Mouse (Mus musculus) ES-Bruce4 (cell line): ENCODE data around the gene Fam81a. TPM values are rescaled to one million over a fixed set of nuclear protein-coding genes. Genes with fewer than 3 reads are reported as not detected.

Source experiments
- H3K27ac ChIP-seq: 2 replicates; pipeline ENCODE4 v1.5.1; 2012; ENCODE audit warnings: low read length, inconsistent platforms; ENCODE audit not compliant: insufficient read depth
- H3K27me3 ChIP-seq: 2 replicates; pipeline ENCODE4 v1.6.1; 2012; ENCODE audit warnings: mild to moderate bottlenecking, low read length, inconsistent platforms; ENCODE audit not compliant: control insufficient read depth, poor library complexity, insufficient read depth, severe bottlenecking
- H3K36me3 ChIP-seq: 2 replicates; pipeline ENCODE4 v1.6.1; 2012; ENCODE audit warnings: inconsistent platforms, mild to moderate bottlenecking, low read length, moderate library complexity; ENCODE audit not compliant: control insufficient read depth, poor library complexity, insufficient read depth, severe bottlenecking
- H3K4me1 ChIP-seq: one replicate; pipeline ENCODE4 v1.8.1; 2011; ENCODE audit warnings: low read length; ENCODE audit not compliant: control insufficient read depth, insufficient read depth
- H3K4me3 ChIP-seq: 2 replicates; pipeline ENCODE4 v1.5.1; 2011; ENCODE audit warnings: low read depth, mild to moderate bottlenecking, low read length
- H3K9ac ChIP-seq: 2 replicates; pipeline ENCODE4 v1.6.1; 2012; ENCODE audit warnings: low read depth, mild to moderate bottlenecking, inconsistent platforms; ENCODE audit not compliant: poor library complexity, severe bottlenecking
- H3K9me3 ChIP-seq: replicated peaks from 2 replicates; pipeline ENCODE4 v1.6.1; 2012; ENCODE audit warnings: mild to moderate bottlenecking, low read length, inconsistent platforms; ENCODE audit not compliant: control insufficient read depth, poor library complexity, insufficient read depth, severe bottlenecking
- CTCF ChIP-seq: IDR thresholded peaks from one replicate; pipeline ENCODE4 v1.8.1; 2011; ENCODE audit warnings: low read depth, low read length
- EP300 ChIP-seq: IDR thresholded peaks from 2 replicates; pipeline ENCODE4 v1.6.1; 2011; ENCODE audit warnings: low read depth, low read length; ENCODE audit not compliant: insufficient read depth
- POLR2A ChIP-seq: IDR thresholded peaks from one replicate; pipeline ENCODE4 v1.8.1; 2011; ENCODE audit warnings: low read length; ENCODE audit not compliant: insufficient read depth
- polyA plus RNA-seq: library from polyadenylated mRNA; stranded (reverse); fragments of >200 nt; gene quantifications from 2 replicates; pipeline ENCODE4 v1.2.4, GENCODE M21; 2011; ENCODE audit warnings: low read depth; ENCODE audit not compliant: missing spikeins, insufficient read depth, insufficient read length

Fam81a gene
- polyA plus RNA-seq, 1 experiment, result 8.3 TPM

DNA sequence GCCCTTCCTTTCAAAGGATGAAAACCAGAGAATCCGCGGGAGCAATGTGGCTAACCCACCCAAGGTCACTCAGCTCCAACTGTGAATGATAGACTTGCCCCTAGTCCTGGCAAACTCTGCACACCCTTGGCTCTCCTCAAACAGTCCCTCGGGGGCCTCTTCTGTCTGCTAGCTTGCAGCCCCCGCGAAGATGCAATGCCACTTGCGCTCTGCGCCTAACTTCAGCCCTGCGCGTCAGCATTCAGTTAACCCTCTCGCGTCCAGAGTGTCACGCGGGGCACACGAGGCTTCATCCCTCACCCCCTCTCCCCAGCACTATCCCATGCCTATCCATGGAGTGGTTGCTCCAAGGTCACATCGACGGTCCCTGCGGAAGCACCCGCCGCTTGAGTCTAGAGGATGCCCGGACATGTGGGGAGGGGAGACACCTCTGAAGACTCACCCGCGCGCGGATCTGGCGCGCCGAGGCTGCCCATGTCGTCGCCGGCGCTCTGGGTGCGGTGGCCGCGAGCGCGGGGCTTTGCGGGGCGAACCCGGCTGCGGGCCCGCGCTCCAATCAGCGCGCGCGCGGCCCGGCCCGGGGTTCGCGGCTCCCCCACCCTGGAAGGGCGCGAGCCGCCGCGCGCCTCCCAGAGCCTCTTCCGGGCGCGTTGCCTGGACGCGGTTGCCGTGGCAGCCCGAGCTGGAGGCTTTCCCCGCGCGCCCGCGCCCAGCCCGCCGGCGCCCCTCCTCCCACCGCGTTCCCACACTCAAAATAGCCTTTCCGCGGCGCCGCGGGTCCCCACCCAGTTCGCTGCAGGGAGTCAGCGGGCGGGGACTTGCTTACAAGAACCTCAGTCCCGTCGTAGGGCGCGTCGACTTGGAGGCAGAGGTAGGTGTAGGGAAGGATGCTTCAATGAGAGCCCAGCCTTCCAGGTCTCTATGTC is 1.2 kb downstream of the Fam81a start:
- peaks cover 1% of the 10 kb centered on the region for H3K4me1 ChIP-seq
- peak overlapping the region; percentile 22 for H3K9ac ChIP-seq
- H3K9me3 ChIP-seq, result no peaks in the 10 kb centered on the region
- no peaks in the 10 kb centered on the region for H3K36me3 ChIP-seq
- TF ChIP-seq EP300, result 0 out of 2 replicates have a peak, but pooled peaks have one; percentile 31
- no peak for TF ChIP-seq POLR2A
- TF ChIP-seq CTCF, result no peak
- H3K27ac ChIP-seq, result no peak overlapping the region
- H3K27me3 ChIP-seq, result no peaks in the 10 kb centered on the region
- H3K4me3 ChIP-seq, result peak overlapping the region; percentile 72

DNA sequence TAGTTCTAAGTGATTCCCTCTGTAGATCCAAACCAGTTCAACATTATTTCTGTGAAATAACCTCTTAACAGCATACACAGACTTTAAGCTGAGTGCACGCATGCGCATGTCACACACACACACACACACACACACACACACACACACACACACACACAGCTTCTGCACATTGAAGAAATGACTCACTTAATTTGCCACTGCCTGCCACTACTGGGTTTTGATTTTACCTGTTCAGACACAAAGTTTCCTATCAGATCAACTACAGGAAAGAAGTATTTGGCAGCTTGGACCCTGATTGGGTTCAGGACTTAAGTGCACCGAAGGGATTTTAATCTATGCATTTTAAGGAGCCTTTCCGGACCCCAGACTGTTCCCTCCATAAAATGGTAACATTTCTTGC is 2.0 kb downstream of the Fam81a start:
- no peak for TF ChIP-seq CTCF
- H3K9ac ChIP-seq, result no peak overlapping the region
- no peaks in the 10 kb centered on the region for H3K27me3 ChIP-seq
- no peak overlapping the region for H3K27ac ChIP-seq
- H3K9me3 ChIP-seq, result no peaks in the 10 kb centered on the region
- peaks cover 1% of the 10 kb centered on the region for H3K4me1 ChIP-seq
- no peak overlapping the region for H3K4me3 ChIP-seq
- no peaks in the 10 kb centered on the region for H3K36me3 ChIP-seq

DNA sequence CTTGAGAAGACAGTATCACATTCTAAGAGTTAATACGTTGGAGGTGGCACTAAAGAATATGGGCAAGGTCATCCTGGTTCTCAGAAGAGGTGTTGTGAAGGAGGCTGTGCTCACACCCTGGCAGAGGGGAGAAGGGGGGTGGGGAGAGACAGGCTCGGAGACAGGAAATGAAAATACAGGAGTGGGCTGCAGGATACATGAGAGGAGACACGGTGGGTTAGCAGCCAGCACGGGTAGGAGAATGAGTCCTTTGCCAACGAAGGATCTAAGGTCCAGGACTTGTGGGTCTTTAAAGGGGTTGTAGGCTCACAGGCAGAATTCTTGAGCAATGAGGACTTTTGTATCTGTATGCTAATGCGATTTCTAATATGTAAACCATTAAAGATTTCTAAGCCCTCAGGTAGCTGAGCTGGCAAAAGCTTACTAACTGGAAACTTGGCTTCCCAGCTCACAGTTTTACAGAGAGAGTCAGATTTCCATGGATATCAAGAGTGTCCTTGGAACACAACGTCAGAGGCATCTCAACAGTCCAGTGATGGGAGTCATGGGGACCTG is 3.0 kb downstream of the Fam81a start:
- H3K4me1 ChIP-seq, result peaks cover 1% of the 10 kb centered on the region
- H3K27ac ChIP-seq, result no peak overlapping the region
- no peaks in the 10 kb centered on the region for H3K9me3 ChIP-seq
- no peaks in the 10 kb centered on the region for H3K36me3 ChIP-seq
- TF ChIP-seq CTCF (no peak), EP300 (no peak), POLR2A (no peak)
- no peak overlapping the region for H3K9ac ChIP-seq
- H3K27me3 ChIP-seq, result no peaks in the 10 kb centered on the region
- no peak overlapping the region for H3K4me3 ChIP-seq

DNA sequence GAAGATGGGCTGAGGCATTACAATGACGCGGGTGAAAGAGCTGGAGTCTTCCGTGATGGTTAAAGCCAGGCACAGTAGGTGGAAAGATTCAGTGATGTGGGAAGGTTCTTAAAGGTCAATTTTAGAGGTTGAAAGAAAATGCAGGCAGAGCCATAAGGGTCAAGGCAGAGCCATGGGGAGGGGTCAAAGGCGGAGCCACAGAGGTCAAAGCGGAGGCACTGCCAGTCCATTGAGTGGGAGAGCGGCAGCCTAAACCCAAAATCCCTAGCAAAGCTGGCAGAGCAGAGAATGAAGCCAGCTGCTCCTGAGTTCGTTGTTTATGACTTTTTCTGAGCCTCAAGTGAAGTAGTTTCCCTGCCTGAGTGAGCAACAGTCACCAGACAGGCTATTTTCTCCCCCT is 3.8 kb downstream of the Fam81a start:
- TF ChIP-seq EP300 (no peak), POLR2A (no peak), CTCF (no peak)
- H3K4me3 ChIP-seq, result no peak overlapping the region
- no peaks in the 10 kb centered on the region for H3K36me3 ChIP-seq
- H3K27me3 ChIP-seq, result no peaks in the 10 kb centered on the region
- peaks cover 1% of the 10 kb centered on the region for H3K4me1 ChIP-seq
- H3K9ac ChIP-seq, result no peak overlapping the region
- H3K9me3 ChIP-seq, result no peaks in the 10 kb centered on the region
- H3K27ac ChIP-seq, result no peak overlapping the region

DNA sequence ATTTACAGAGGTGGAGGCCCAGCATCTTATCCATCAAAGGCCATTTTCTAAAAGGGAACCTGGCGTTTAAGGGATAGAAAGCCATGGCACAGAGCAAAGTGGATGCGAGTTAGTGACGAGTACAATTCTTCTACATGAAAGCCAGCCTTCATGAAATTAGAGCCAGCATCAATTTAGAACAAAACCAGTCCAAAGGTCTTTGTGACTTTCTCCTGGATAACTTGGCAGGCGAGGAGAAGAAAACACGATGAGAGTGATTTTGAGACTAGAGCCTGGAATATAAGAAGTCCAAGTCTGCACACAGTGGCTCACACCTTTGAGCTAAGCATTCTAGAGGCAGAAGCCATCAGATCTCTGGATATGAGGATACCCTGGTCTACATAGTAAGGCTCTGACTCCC is 4.4 kb downstream of the Fam81a start:
- no peaks in the 10 kb centered on the region for H3K9me3 ChIP-seq
- no peak overlapping the region for H3K27ac ChIP-seq
- H3K4me1 ChIP-seq, result peaks cover 1% of the 10 kb centered on the region
- no peaks in the 10 kb centered on the region for H3K27me3 ChIP-seq
- no peaks in the 10 kb centered on the region for H3K36me3 ChIP-seq
- H3K4me3 ChIP-seq, result no peak overlapping the region
- H3K9ac ChIP-seq, result no peak overlapping the region
- no peak for TF ChIP-seq EP300
- no peak for TF ChIP-seq CTCF
- no peak for TF ChIP-seq POLR2A

DNA sequence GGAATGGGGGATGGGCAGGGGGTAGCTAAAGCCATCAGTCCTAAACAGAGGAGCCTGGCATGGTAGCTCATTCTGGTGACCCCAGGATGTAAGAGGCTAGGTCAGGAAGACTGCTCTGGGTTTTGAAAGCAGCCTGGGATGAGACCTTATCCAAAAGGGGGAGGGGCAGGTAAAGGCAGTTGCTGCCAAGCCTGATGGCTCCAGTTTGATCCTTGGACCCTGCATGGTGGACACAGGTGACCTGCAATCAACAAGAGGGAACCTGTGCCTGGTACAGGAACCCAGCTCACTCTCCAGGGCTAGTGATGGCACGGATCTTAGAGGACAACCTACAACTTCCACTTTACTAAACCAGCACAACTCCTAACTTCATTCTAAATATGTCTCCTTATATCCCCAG is 7.2 kb downstream of the Fam81a start:
- no peak overlapping the region for H3K9ac ChIP-seq

More for the DNA sequence above, 7.2 kb downstream of the Fam81a start:
- H3K27me3 ChIP-seq, result no peaks in the 10 kb centered on the region
- no peak overlapping the region for H3K4me3 ChIP-seq
- H3K9me3 ChIP-seq, result peaks cover 8% of the 10 kb centered on the region
- H3K27ac ChIP-seq, result no peak overlapping the region
- no peaks in the 10 kb centered on the region for H3K4me1 ChIP-seq
- H3K36me3 ChIP-seq, result no peaks in the 10 kb centered on the region
- no peak for TF ChIP-seq EP300
- no peak for TF ChIP-seq CTCF
- no peak for TF ChIP-seq POLR2A
